Mouse (Mus musculus) MN1 (cell line): Measurements from ENCODE around the gene Olfr809.

Experiments used
- DNase-seq: peaks from one replicate; pipeline ENCODE4 v3.0.0-alpha.2; 2016; ENCODE audit warnings: low spot score

Olfr809 gene

DNA sequence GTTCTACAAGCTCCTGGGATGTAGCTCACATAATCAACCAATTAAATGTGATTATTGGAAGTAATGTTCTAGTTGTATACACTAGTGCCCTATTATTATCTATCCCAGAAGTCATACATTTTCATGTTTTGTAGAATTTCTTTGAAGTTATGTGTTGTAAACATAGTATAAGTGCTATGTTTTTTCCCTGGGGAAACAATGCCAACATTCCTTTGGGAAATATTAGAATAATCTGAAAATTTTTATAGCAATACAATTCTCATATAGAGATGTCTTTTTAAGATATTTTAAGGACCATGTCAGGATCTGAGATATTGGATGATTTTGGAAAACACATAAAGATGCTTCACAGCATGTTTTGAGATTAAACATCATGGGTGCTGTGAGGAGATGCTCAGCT lies at the start of gene Olfr809:
Olfr809 (plus strand) TSS at position 301 of the 400 bp plus-strand sequence.
- DNase-seq: no peak

DNA sequence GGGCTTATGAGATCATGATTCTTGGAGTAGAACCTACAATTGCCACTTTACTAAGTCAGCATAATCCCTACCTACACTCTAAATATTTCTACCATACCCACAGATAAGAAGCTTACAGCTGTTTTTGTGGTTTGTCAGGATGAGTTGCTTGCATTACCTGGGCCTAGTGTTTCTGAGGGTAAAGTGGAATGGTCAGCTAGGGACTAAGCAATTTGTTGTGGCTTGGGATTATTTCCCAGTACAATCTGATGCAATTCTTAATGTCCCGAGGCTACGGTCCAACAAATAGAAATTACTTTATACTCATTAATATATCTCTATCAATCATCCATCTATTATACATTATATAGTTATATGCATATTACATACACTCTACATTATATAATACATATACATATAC lies 45.2 kb upstream of the Olfr809 start, which contains the start of gene Olfr805:
Olfr805 (minus strand) TSS at position 101 of the 400 bp plus-strand sequence.
- no peak for DNase-seq

DNA sequence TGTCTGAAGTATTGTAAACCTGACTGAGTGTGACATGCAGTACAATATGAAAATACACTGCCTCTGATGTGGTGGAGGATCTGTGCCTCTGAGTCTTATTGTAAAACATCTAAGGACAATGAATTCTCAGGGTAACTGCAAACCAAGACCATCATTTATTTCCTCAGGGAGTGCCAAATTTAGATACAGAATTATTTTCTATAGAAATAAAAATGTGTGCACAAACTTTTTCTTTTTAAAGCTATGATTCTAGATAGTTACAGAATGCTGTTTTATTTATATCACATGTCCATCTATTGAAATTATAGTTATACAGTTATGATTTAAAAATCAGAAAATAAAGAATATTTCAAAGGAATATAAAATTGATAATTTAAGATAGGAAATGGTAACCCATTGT lies 32.6 kb upstream of the Olfr809 start, which contains the start of gene Olfr806:
Olfr806 (minus strand) TSS at position 101 of the 400 bp plus-strand sequence.
- DNase-seq: no peak

DNA sequence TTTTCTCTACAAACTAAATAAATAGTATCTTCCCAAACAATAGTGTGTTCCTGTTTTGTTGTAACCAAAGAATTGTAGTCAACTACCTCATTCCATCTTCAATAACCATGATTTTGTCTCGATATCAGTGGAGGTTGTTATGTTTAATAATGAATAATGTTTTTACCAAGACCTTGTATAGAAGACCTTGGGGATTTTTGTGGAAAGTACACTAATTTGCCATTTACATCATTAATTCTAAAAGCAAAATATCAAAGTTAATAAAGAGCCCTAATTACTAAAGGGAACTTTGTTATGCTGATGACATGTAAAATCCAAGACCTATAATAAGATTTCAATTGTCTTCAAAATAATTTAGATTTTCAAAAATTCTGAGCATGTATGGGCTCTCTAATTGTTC lies 16.7 kb upstream of the Olfr809 start, which contains the start of gene Olfr807:
Olfr807 (minus strand) TSS at position 101 of the 400 bp plus-strand sequence.
- DNase-seq: no peak

DNA sequence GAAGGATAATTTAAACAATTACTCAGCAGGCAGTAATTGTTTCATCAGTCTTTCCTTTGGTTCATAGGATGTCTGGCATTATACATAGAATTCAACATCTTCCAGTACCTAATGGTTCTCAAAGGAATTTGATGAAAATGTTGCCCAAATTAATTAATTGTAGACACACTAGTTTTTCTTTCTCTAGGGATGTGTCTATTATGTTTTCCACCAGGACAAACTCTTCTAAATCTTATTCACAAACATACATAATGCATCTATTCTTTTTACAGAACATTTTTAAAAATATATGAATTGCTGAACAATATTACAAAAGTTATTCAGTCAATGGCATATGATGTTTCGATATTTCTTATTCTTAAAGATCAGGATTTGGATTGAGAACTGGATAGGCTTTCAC lies 9.3 kb upstream of the Olfr809 start, which contains the start of gene Olfr808:
Olfr808 (plus strand) TSS at position 301 of the 400 bp plus-strand sequence.
- no peak for DNase-seq

DNA sequence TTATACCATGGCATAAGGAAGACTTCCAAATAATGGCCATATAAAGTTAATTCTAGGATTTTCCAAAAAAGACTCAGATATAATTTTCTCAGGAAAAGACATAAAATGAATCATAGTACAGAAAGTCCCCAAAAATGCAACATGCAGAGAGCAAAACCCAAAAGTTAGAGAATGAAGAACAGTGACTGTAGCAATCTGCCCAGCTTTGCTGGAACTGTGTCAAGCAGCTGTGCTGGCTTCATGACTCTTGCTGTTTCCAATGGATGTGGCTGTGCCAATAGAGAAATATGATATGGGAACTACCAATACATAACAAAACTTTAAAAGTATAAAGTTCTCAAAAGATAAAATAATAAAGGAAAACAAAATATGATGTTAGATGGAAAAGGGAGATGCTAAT lies 3.7 kb downstream of the Olfr809 start:
- DNase-seq: no peak

DNA sequence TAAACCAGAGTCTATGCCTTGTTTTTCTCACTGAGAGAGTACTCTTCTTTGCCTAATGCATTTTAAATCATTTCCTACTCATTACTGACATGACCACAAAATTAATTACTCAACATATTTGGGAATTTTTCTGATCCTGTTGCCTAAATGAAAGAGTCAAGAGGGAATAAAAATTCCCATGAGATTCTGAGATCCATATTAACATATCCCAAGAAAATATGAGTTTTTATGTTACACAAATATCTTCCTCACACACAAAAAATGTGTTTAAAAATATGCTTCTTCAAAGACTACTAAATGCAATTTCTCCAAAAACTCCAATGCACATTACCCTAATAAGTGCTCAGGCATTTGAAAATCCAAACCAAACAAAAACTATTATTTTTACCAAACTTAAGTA lies 20.4 kb downstream of the Olfr809 start, which contains the start of gene Olfr810:
Olfr810 (minus strand) TSS at position 101 of the 400 bp plus-strand sequence.
- DNase-seq: no peak

DNA sequence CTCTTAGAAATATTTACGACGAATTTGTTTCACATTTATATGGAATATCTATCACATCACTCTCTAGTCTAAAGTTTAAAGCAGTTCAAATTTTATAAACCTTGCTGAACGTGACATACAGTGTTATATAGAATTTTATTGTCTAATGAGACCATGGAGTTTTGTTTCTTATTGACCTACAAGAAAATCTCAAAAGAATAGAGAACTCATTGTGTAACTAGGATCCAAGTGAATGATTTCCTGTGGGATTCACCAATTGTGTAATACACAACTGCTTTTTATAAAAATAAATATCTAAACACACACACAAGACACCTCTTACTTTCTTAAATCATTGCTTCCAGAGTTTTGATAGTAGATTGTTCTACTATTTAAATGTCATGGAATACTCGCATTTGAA lies 29.9 kb downstream of the Olfr809 start, which contains the start of gene Olfr811:
Olfr811 (minus strand) TSS at position 101 of the 400 bp plus-strand sequence.
- DNase-seq: no peak
